Mouse (Mus musculus) forebrain, embryonic 10.5 days (tissue): ENCODE results near the gene Cdca3. TPM values are rescaled to one million over a fixed set of nuclear protein-coding genes. Genes with fewer than 3 reads are reported as not detected.
"Not testable (repeated sequence)": the region's sequence is repeated elsewhere in the genome, so short reads cannot be mapped to it uniquely, and the experiment has no call there.

ENCODE experiments used
- DNase-seq: peaks from one replicate; pipeline ENCODE4 v3.0.0-alpha.2; 2017; ENCODE audit warnings: low spot score; ENCODE audit errors: extremely low spot score
- H3K27ac ChIP-seq: fragments of 300-500 bp; sonication (generic); 2 replicates; pipeline ENCODE4 v1.5.1; 2016; ENCODE audit warnings: mild to moderate bottlenecking
- H3K27me3 ChIP-seq: fragments of 300-500 bp; sonication (generic); 2 replicates; pipeline ENCODE4 v1.6.1; 2016; ENCODE audit warnings: mild to moderate bottlenecking; ENCODE audit not compliant: poor library complexity, severe bottlenecking
- H3K36me3 ChIP-seq: fragments of 300-500 bp; sonication (generic); replicated peaks from 2 replicates; pipeline ENCODE4 v1.6.1; 2016; ENCODE audit warnings: mild to moderate bottlenecking, moderate library complexity
- H3K4me1 ChIP-seq: fragments of 300-500 bp; sonication (generic); 2 replicates; pipeline ENCODE4 v1.6.1; 2016
- H3K4me3 ChIP-seq: fragments of 300-500 bp; sonication (generic); 2 replicates; pipeline ENCODE4 v1.5.1; 2016; ENCODE audit warnings: mild to moderate bottlenecking, moderate library complexity
- H3K9me3 ChIP-seq: fragments of 300-500 bp; sonication (generic); 2 replicates; pipeline ENCODE4 v1.6.1; 2016; ENCODE audit warnings: mild to moderate bottlenecking, moderate library complexity
- WGBS: fragments of 180-500 bp; shearing (Covaris S2); methylation state at CpG from one replicate; pipeline ENCODE4 v1.1.7; 2016; 5-methylcytosine and 5-hydroxymethylcytosine counted together
- polyA plus RNA-seq: library from polyadenylated mRNA; unstranded; fragments of >200 nt; fragmentation: Nextera tagmentation; extraction: Ambion mirVana; gene quantifications from 2 replicates; pipeline ENCODE4 v1.2.1, GENCODE M21; 2016

The Cdca3 gene
- polyA plus RNA-seq, 1 experiment from 2014 or later, result 298 TPM

GRCm38 (mm10) chr6:124828101-124828592 is 1.2 kb upstream of the Cdca3 start:
- DNase-seq, result peak; percentile 43
- H3K36me3 ChIP-seq, result peaks cover 65% of the 10 kb centered on the region
- H3K9me3 ChIP-seq, result no peaks in the 10 kb centered on the region
- no peaks in the 10 kb centered on the region for H3K27me3 ChIP-seq
- 29% methylated on average over 10 of the region's 10 CpGs for WGBS
- peak overlapping the region; percentile 74 for H3K4me3 ChIP-seq
- H3K27ac ChIP-seq, result peak overlapping the region; percentile 93
- H3K4me1 ChIP-seq, result peaks cover 45% of the 10 kb centered on the region

- peak; percentile 95 for DNase-seq
- no peaks in the 10 kb centered on the region for H3K9me3 ChIP-seq
- WGBS, result under 1% methylated on average over 38 of the region's 38 CpGs
- H3K27ac ChIP-seq, result peak overlapping the region; percentile 93
- peaks cover 61% of the 10 kb centered on the region for H3K4me1 ChIP-seq
- H3K4me3 ChIP-seq, result peak overlapping the region; percentile 74
- no peaks in the 10 kb centered on the region for H3K27me3 ChIP-seq
- peaks cover 65% of the 10 kb centered on the region for H3K36me3 ChIP-seq
Observed at GRCm38 (mm10) chr6:124829799-124830700, 703 bp downstream of the Cdca3 start.

GRCm38 (mm10) chr6:124831199-124831598 is 1.9 kb downstream of the Cdca3 start:
- Histone ChIP-seq H3K36me3 (peaks cover 62% of the 10 kb centered on the region), H3K4me1 (peaks cover 73% of the 10 kb centered on the region), H3K4me3 (peak overlapping the region; percentile 74)
- DNase-seq, H3K9me3 ChIP-seq, H3K27me3 ChIP-seq, H3K27ac ChIP-seq: not testable (repeated sequence)
- 93% methylated on average over 4 of the region's 4 CpGs for WGBS

- peak overlapping the region; percentile 74 for H3K4me3 ChIP-seq
- no peaks in the 10 kb centered on the region for H3K9me3 ChIP-seq
- no peak for DNase-seq
- peaks cover 57% of the 10 kb centered on the region for H3K36me3 ChIP-seq
- 96% methylated on average over 8 of the region's 8 CpGs for WGBS
- H3K27me3 ChIP-seq, result no peaks in the 10 kb centered on the region
- H3K27ac ChIP-seq, result no peak overlapping the region
- H3K4me1 ChIP-seq, result peaks cover 74% of the 10 kb centered on the region
Observed at GRCm38 (mm10) chr6:124831649-124832048, 2.3 kb downstream of the Cdca3 start.

GRCm38 (mm10) chr6:124834512-124835081 is 5.2 kb downstream of the Cdca3 start:
- Histone ChIP-seq H3K4me1 (peaks cover 70% of the 10 kb centered on the region), H3K4me3 (no peak overlapping the region), H3K9me3 (no peaks in the 10 kb centered on the region), H3K27ac (no peak overlapping the region), H3K27me3 (peaks cover 6% of the 10 kb centered on the region; the same call in 1 of the 2 replicates), H3K36me3 (peaks cover 47% of the 10 kb centered on the region)
- no peak for DNase-seq
- 85% methylated on average over 6 of the region's 6 CpGs for WGBS

GRCm38 (mm10) chr6:124835531-124835930 is 6.2 kb downstream of the Cdca3 start:
- peaks cover 76% of the 10 kb centered on the region for H3K4me1 ChIP-seq
- 60% methylated on average over 10 of the region's 10 CpGs for WGBS
- H3K27ac ChIP-seq, result peak overlapping the region; percentile 17; the same call in 1 of the 2 replicates
- peaks cover 47% of the 10 kb centered on the region for H3K36me3 ChIP-seq
- H3K9me3 ChIP-seq, result no peaks in the 10 kb centered on the region
- peak overlapping the region; percentile 13; the same call in 1 of the 2 replicates for H3K4me3 ChIP-seq
- DNase-seq, result no peak
- H3K27me3 ChIP-seq, result peaks cover 11% of the 10 kb centered on the region; the same call in 1 of the 2 replicates

GRCm38 (mm10) chr6:124836411-124836810 is 7.1 kb downstream of the Cdca3 start:
- H3K4me3 ChIP-seq, result no peak overlapping the region
- no peaks in the 10 kb centered on the region for H3K9me3 ChIP-seq
- no peak for DNase-seq
- peaks cover 48% of the 10 kb centered on the region for H3K36me3 ChIP-seq
- H3K27me3 ChIP-seq, result peaks cover 14% of the 10 kb centered on the region; the same call in 1 of the 2 replicates
- 87% methylated on average over 7 of the region's 7 CpGs for WGBS
- H3K4me1 ChIP-seq, result peaks cover 71% of the 10 kb centered on the region
- no peak overlapping the region for H3K27ac ChIP-seq

GRCm38 (mm10) chr6:124839805-124840204 is 10.5 kb downstream of the Cdca3 start:
- Histone ChIP-seq H3K36me3 (peaks cover 24% of the 10 kb centered on the region), H3K27ac (peak overlapping the region; percentile 45), H3K9me3 (no peaks in the 10 kb centered on the region), H3K4me1 (peaks cover 39% of the 10 kb centered on the region), H3K27me3 (peaks cover 14% of the 10 kb centered on the region; the same call in 1 of the 2 replicates), H3K4me3 (peak overlapping the region; percentile 16; the same call in 1 of the 2 replicates)
- WGBS, result 10% methylated on average over 8 of the region's 8 CpGs
- no peak for DNase-seq

GRCm38 (mm10) chr6:124840241-124841167 is 11.2 kb downstream of the Cdca3 start, which contains the start of gene Gnb3:
TSS of gene Gnb3 (minus strand) at chr6:124840275.
- H3K36me3 ChIP-seq, result peaks cover 24% of the 10 kb centered on the region
- WGBS, result 27% methylated on average over 15 of the region's 15 CpGs
- peaks cover 33% of the 10 kb centered on the region for H3K4me1 ChIP-seq
- H3K9me3 ChIP-seq, result no peaks in the 10 kb centered on the region
- no peak for DNase-seq
- H3K4me3 ChIP-seq, result peak within 1 kb of the TSS; percentile 16; the same call in 1 of the 2 replicates
- peaks cover 14% of the 10 kb centered on the region; the same call in 1 of the 2 replicates for H3K27me3 ChIP-seq
- peak within 1 kb of the TSS; percentile 45 for H3K27ac ChIP-seq

- 10% methylated on average over 9 of the region's 9 CpGs for WGBS
- DNase-seq, result peak; percentile 96
- H3K4me3 ChIP-seq, result no peak overlapping the region; the same call in 1 of the 2 replicates
- H3K27ac ChIP-seq, result peak overlapping the region; percentile 62
- no peaks in the 10 kb centered on the region for H3K9me3 ChIP-seq
- no peaks in the 10 kb centered on the region for H3K27me3 ChIP-seq
- H3K4me1 ChIP-seq, result peaks cover 12% of the 10 kb centered on the region
- peaks cover 37% of the 10 kb centered on the region for H3K36me3 ChIP-seq
Observed at GRCm38 (mm10) chr6:124847305-124847704, 18.0 kb downstream of the Cdca3 start.

GRCm38 (mm10) chr6:124850535-124850934 is 21.2 kb downstream of the Cdca3 start:
- H3K27ac ChIP-seq, result peak overlapping the region; percentile 7; the same call in 1 of the 2 replicates
- 52% methylated on average over 8 of the region's 8 CpGs for WGBS
- peaks cover 48% of the 10 kb centered on the region for H3K36me3 ChIP-seq
- no peaks in the 10 kb centered on the region for H3K9me3 ChIP-seq
- H3K4me3 ChIP-seq, result no peak overlapping the region
- 0 out of 2 replicates have a peak, but pooled peaks cover 5% of the 10 kb centered on the region for H3K27me3 ChIP-seq
- H3K4me1 ChIP-seq, result peaks cover 14% of the 10 kb centered on the region
- DNase-seq, result no peak

GRCm38 (mm10) chr6:124854647-124855046 is 25.3 kb downstream of the Cdca3 start:
- Histone ChIP-seq H3K4me3 (no peak overlapping the region), H3K27me3 (peaks cover 25% of the 10 kb centered on the region), H3K9me3 (no peaks in the 10 kb centered on the region), H3K36me3 (peaks cover 38% of the 10 kb centered on the region), H3K4me1 (peaks cover 41% of the 10 kb centered on the region), H3K27ac (no peak overlapping the region)
- no peak for DNase-seq
- 76% methylated on average over 12 of the region's 12 CpGs for WGBS
